Comparison of ENCODE assay signal across 8 mouse cellular contexts in genomic region chr19:37050643-37051345, GRCm38 (mm10).
A peak's percentile ranks its signal among the peaks of the same experiment; 100 is the strongest.
DNase-seq lines count a peak whose midpoint lies in the region; ATAC-seq lines count a peak whose summit lies in the region.

No protein-coding gene starts in this region.

- no peaks in the 10 kb centered on the region for H3K27me3 ChIP-seq in embryonic facial prominence, embryonic 11.5 days (ENCODE audit: control insufficient read depth, insufficient read depth, low read length)
- H3K27me3 ChIP-seq in splenic B cell, adult 2 months (ENCODE audit: control insufficient read depth, insufficient read depth, low read length, poor library complexity, severe bottlenecking), result no peaks in the 10 kb centered on the region; the same call in 1 of the 2 replicates

- H3K4me3 ChIP-seq in embryonic facial prominence, embryonic 11.5 days (ENCODE audit: low read depth, low read length), result no peak overlapping the region

- no peak overlapping the region for H3K9ac ChIP-seq in embryonic facial prominence, embryonic 11.5 days (replicated peaks; ENCODE audit: low read length)

- WGBS in embryonic facial prominence, embryonic 11.5 days, result 65% methylated on average over 4 of the region's 4 CpGs

- DNase-seq in gastrocnemius, adult 18-20 months (ENCODE audit: low spot score), result peak; percentile 80
- no peak for DNase-seq in gastrocnemius, postnatal 25 days
- peak; percentile 74 for DNase-seq in 416B (ENCODE audit: low read depth)
- peak; percentile 45 to 77 for DNase-seq in adrenal gland, postnatal 36 days
- peak; percentile 78 for DNase-seq in embryonic facial prominence, embryonic 11.5 days (ENCODE audit: low spot score)
- peak; percentile 59 to 64 for DNase-seq in kidney, adult 8-10 months
- DNase-seq in splenic B cell, adult 2 months (ENCODE audit: low read depth, low spot score), result peak; percentile 73

- no peaks in the 10 kb centered on the region for H3K4me1 ChIP-seq in embryonic facial prominence, embryonic 11.5 days (ENCODE audit: control insufficient read depth, insufficient read depth, low read length)

- no peaks in the 10 kb centered on the region for H3K36me3 ChIP-seq in embryonic facial prominence, embryonic 11.5 days (replicated peaks; ENCODE audit: control insufficient read depth, insufficient read depth, low read depth, low read length)
- H3K36me3 ChIP-seq in splenic B cell, adult 2 months (ENCODE audit: control insufficient read depth, insufficient read depth, low read length, poor library complexity, severe bottlenecking), result no peaks in the 10 kb centered on the region

- no peak for ATAC-seq in embryonic facial prominence, embryonic 11.5 days (replicated peaks; ENCODE audit: insufficient number of reproducible peaks, low FRiP score, low TSS enrichment, low read depth)
- peak; percentile 37; the same call in 1 of the 2 replicates for ATAC-seq in megakaryocyte, adult 5-6 weeks (ENCODE audit: poor library complexity, severe bottlenecking)

- no peak overlapping the region for H3K4me2 ChIP-seq in embryonic facial prominence, embryonic 11.5 days (ENCODE audit: low read depth, low read length)

- no peak overlapping the region for H3K27ac ChIP-seq in embryonic facial prominence, embryonic 11.5 days (replicated peaks; ENCODE audit: low read depth, low read length)

- no peaks in the 10 kb centered on the region for H3K9me3 ChIP-seq in embryonic facial prominence, embryonic 11.5 days (replicated peaks; ENCODE audit: control insufficient read depth, low read length)
